Mouse (Mus musculus) ES-E14 (cell line): ENCODE measurements around the gene Wdr66.

Experiments
- CHD2 ChIP-seq: IDR thresholded peaks from 2 replicates; pipeline ENCODE4 v1.6.1; 2014; ENCODE audit warnings: mild to moderate bottlenecking, low read depth, low read length, inconsistent platforms
- MAFK ChIP-seq: IDR thresholded peaks from 2 replicates; pipeline ENCODE4 v1.6.1; 2014; ENCODE audit warnings: mild to moderate bottlenecking, low read depth, low read length, inconsistent platforms; ENCODE audit not compliant: insufficient read depth
- ZC3H11A ChIP-seq: IDR thresholded peaks from 2 replicates; pipeline ENCODE4 v1.6.1; 2012; ENCODE audit warnings: low read depth, mild to moderate bottlenecking, inconsistent platforms, low read length, borderline replicate concordance
- ZNF384 ChIP-seq: IDR thresholded peaks from 2 replicates; pipeline ENCODE4 v1.6.1; 2012; ENCODE audit warnings: low read depth, low read length, inconsistent platforms

DNA sequence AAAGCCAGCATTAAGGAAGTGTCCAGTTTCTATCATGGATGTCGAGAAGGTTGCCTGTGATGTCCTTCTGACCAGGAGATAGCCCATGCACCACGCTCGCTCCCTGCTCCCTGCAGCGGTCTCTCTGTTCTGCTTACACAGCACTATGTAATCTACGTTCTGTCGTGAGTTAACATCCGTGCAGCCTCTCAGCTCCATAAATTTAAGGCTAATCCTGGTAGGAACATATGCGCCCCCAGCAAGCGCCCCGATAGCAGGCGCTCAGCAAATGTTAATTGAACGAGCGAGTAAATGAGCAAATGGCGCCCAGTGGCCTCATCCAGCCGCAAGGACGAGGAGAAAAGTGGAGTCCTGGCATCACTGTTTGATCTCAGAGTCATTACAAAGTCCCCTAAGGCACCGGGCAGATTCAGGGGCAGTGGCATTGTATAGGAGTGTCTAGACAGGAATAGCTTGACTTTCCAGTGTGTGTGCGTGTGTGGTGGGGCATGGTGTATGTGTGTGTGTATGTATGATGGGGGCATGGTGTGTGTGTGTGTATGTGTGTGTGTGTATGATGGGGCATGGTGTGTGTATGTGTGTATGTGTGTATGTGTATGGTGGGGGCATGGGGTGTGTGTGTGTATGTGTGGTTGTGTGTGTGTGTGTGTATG, 55.9 kb downstream of the Wdr66 start:
- TF ChIP-seq CHD2 (no peak), MAFK (no peak), ZNF384 (no peak), ZC3H11A (no peak)
